Mouse (Mus musculus): ENCODE data around the gene H2-Q6.
"Not testable (repeated sequence)": the region's sequence is repeated elsewhere in the genome, so short reads cannot be mapped to it uniquely, and the experiment has no call there.

H2-Q6 gene

GRCm38 (mm10) chr17:35434836-35435235 lies 10.2 kb downstream of the H2-Q6 start:
- not testable (repeated sequence) for DNase-seq (ENCODE audit: low spot score)

- DNase-seq (ENCODE audit: low spot score): not testable (repeated sequence)
These were observed 10.9 kb downstream of the H2-Q6 start for GRCm38 (mm10) chr17:35435577-35435976.

- not testable (repeated sequence) for DNase-seq (ENCODE audit: low spot score)
These were observed 12.8 kb downstream of the H2-Q6 start for GRCm38 (mm10) chr17:35437386-35437936.

DNA sequence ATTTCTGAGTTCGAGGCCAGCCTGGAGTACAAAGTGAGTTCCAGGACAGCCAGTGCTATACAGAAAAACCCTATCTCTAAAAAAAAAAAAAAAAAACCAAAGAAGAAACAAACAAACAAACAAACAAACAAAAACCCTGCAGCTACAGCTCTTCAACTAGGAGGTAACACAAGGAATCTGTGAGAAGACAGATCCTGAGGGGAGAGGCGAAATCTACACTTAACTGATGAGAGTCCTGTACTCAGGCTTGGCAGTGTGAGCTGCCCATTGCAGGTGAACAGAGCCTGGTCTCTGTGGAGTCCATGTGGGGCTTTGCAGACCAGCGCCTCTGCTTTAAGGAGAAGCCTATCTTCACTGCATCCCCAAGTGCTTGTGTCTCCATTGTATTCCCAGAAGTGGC lies 13.7 kb downstream of the H2-Q6 start:
- not testable (repeated sequence) for DNase-seq (ENCODE audit: low spot score)

- DNase-seq (ENCODE audit: low spot score): peak; percentile 83
These were observed 14.2 kb downstream of the H2-Q6 start, which contains the start of gene H2-Q7 for GRCm38 (mm10) chr17:35438885-35439284. TSS of gene H2-Q7 (plus strand) at chr17:35439155.

GRCm38 (mm10) chr17:35439295-35439747 lies 14.7 kb downstream of the H2-Q6 start:
- not testable (repeated sequence) for DNase-seq (ENCODE audit: low spot score)

- not testable (repeated sequence) for DNase-seq (ENCODE audit: low spot score)
These were observed 15.4 kb downstream of the H2-Q6 start for GRCm38 (mm10) chr17:35439925-35440645.

GRCm38 (mm10) chr17:35442376-35442775 lies 17.7 kb downstream of the H2-Q6 start:
- not testable (repeated sequence) for DNase-seq (ENCODE audit: low spot score)

DNA sequence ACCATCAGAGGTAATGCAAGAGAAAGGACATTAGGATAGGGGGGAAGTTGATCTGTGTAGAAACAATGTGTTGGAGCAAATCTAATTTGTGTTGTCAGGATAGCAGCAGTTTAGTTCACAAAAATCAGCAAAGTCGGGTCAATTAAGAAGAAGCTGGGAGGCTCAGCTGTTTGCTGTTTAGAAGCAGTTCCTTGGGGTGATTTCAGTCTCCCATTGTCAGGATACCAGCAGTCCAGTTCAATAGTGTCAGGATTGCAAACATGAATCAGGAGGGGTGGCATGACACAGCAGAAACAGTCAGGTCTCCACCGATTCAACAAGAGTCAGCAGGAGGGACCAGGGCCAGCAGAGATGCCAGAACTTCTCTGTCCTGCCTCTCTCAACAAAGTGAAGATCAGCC lies 19.9 kb downstream of the H2-Q6 start:
- DNase-seq (ENCODE audit: low spot score): not testable (repeated sequence)

GRCm38 (mm10) chr17:35458247-35458646 lies 33.6 kb downstream of the H2-Q6 start:
- DNase-seq (ENCODE audit: low spot score): not testable (repeated sequence)

GRCm38 (mm10) chr17:35460513-35461341 lies 36.1 kb downstream of the H2-Q6 start:
- not testable (repeated sequence) for DNase-seq (ENCODE audit: low spot score)

DNA sequence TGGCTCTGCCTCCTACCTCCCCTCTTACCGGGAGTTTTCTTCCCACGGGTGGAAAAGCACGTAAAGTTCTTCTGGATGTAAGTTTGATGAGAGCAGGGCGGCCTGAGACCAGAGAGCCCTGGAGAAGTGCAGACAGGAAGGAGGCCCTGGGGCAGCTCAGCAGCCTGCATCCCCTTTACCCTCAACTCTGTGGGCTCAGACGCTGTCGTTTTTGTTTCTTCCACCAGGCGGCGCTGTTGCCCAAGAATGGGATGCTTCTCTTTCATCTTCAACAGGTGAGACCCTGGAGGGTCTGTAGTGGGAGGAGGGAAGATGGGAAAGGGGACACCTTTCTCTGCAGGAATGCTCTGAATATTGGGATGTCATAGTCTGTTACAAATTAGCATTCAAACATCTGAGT lies 41.0 kb downstream of the H2-Q6 start:
- not testable (repeated sequence) for DNase-seq (ENCODE audit: low spot score)

GRCm38 (mm10) chr17:35468936-35469335 lies 44.3 kb downstream of the H2-Q6 start:
- not testable (repeated sequence) for DNase-seq (ENCODE audit: low spot score)

DNA sequence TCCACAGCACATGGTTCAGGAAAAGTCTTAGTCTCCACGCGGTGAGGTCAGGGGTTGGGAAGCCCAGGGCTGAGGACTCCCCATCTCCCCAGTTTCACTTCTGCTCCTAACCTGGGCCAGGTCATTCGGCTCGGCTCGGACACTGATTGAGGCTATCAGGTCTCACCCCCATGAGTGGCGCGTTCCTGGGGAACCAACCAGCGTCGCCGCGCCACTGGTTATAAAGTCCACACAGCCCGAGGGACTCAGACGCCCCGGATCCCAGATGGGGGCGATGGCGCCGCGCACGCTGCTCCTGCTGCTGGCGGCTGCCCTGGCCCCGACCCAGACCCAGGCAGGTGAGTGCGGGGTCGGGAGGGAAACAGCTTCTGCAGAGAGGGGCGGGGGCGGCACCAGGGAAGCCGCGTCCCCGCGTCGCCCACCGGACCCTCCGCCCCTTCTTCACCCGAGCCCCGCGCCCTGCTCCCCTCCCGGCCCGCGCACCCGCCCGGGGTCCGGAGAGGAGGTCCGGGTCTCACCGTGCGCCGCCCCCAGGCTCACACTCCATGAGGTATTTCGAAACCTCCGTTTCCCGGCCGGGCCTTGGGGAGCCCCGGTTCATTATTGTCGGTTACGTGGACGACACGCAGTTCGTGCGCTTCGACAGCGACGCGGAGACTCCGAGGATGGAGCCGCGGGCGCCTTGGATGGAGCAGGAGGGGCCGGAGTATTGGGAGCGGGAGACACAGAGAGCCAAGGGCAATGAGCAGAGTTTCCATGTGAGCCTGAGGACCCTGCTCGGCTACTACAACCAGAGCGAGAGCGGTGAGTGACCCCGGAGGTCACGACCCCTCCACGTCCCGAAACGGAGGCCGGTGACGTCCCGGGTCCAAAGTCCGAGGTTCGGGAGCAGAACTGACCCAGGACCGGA lies 45.4 kb downstream of the H2-Q6 start, which contains the start of gene H2-Q10:
Gene H2-Q10, plus strand, starts transcription at position 248 of the 910 bp plus-strand sequence.
- no peak for DNase-seq (ENCODE audit: low spot score)

Measured in ovary, postnatal 14 days (tissue).